Mouse (Mus musculus) gastrocnemius, adult 8-10 months (tissue): ENCODE results near the gene Slc17a8. TPM values are rescaled to one million over a fixed set of nuclear protein-coding genes. Genes with fewer than 3 reads are reported as not detected.
"Not testable (repeated sequence)": the region's sequence is repeated elsewhere in the genome, so short reads cannot be mapped to it uniquely, and the experiment has no call there.

Experiments
- DNase-seq, 2 experiments: peaks; one replicate each; pipeline ENCODE4 v3.0.0; 2022; ENCODE audit warnings: low spot score in 2 of 2
- total RNA-seq, 4 experiments: library from RNA; stranded (reverse); gene quantifications; 2 replicates each; pipeline ENCODE4 v1.2.4; 2022

The Slc17a8 gene
- not detected for total RNA-seq

- no peak for DNase-seq
Measured at GRCm38 (mm10) chr10:89621129-89621528, at the start of gene Slc17a8. Gene Slc17a8, minus strand, starts transcription at chr10:89621253.

DNA sequence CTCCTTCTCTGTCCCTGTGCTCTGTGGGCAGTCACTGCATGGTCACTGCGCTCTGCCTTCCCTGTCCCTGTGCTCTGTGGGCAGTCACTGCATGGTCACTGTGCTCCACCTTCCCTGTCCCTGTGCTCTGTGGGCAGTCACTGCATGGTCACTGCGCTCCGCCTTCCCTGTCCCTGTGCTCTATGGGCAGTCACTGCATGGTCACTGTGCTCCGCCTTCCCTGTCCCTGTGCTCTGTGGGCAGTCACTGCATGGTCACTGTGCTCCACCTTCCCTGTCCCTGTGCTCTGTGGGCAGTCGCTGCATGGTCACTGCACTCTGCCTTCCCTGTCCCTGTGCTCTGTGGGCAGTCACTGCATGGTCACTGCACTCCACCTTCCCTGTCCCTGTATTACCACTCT lies 49.3 kb upstream of the Slc17a8 start:
- DNase-seq, result not testable (repeated sequence)

GRCm38 (mm10) chr10:89667571-89667970 lies 46.5 kb upstream of the Slc17a8 start:
- DNase-seq, result no peak

DNA sequence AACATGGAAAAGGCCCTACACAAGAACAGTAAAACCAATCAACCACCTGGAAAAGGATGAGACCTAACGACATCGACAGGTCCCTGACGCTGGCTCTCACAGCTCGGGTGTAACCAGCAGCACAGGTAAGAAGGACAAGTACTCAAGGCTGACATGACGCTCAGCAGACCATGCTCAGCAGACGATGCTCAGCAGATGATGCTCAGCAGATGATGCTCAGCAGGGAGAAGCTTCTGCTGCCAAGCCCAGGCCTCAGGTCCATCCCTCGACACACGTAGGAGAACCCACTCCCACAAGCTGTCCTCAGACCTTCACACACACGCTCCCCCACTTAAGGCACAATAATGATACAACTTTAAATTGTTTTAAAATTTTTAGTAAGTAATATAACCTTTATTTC lies 44.6 kb upstream of the Slc17a8 start:
- no peak for DNase-seq

DNA sequence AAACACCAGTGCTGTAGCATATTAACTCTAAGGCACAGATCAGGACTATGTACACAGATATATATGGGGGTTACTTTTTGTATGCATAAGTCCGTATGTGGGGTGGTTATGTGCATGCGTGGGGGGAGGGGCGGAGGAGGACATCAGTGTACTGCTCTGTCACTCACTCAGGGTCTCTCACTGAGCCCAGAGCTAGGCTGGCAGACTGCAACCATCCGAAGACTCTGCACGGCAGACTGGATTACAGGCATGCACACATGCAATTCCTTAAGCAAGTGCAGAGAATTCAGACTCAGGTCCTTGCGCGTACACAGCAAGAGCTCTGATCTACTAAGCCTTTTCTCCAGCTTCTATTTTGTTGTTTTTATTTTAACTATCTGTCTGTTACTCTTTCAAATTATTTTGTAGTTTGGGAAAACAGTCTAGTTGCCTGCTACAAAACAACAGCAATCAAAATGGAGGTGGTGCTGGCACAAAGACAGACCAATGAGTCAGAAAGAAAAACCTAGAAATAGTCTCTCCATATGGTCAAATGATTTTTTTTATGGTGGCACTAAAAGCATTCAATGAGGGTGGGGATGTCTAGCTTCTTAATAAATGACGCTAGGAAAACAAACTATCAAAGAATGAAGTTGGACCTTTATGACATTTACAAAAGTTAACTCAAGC lies 44.1 kb upstream of the Slc17a8 start:
- no peak for DNase-seq

- DNase-seq, result no peak
Measured at GRCm38 (mm10) chr10:89656366-89656765, 35.3 kb upstream of the Slc17a8 start.

DNA sequence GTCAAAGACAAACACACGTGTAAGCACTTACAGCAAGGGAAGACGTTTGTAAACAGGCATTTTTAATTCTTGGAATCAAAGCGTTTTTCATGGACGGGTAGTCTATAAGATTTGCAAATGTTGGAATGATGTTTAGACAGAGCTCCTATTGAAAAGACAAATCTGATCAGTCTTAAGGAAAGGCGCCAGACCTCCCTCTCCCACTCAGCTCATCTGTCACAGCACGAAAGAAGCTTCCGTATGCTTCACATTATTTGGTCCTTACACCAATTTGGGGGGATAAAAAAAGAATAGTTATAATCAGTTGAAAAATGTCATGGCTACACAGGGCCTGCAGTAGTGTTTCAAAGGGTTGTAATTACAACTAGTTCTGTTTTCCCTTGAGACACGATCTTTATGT lies 31.9 kb upstream of the Slc17a8 start:
- no peak for DNase-seq

DNA sequence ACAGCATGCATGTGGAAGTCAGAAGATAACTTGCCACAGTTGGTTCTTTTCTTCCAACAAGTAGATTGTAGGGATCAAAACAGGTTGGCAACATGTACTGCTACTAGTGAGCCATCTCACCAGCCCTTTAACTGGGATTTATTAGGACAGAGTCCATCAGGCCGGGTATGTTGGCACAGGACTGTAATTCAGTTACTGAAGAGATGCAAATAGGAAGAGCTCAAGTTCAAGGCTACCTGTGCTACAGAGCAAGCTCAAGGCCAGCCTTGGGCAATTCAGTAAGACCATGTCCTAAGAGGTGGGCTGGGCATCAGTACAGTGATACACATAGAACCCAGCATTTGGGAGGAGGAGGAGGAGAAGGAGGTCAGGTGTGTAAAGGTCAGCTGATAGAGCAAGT lies 30.6 kb upstream of the Slc17a8 start:
- no peak for DNase-seq

GRCm38 (mm10) chr10:89646918-89647317 lies 25.9 kb upstream of the Slc17a8 start:
- DNase-seq, result no peak

- DNase-seq, result no peak
Measured at GRCm38 (mm10) chr10:89637001-89637400, 15.9 kb upstream of the Slc17a8 start.

- no peak for DNase-seq
Measured at GRCm38 (mm10) chr10:89635018-89635417, 14.0 kb upstream of the Slc17a8 start.

- no peak for DNase-seq
Measured at GRCm38 (mm10) chr10:89633736-89634426, 12.8 kb upstream of the Slc17a8 start.

DNA sequence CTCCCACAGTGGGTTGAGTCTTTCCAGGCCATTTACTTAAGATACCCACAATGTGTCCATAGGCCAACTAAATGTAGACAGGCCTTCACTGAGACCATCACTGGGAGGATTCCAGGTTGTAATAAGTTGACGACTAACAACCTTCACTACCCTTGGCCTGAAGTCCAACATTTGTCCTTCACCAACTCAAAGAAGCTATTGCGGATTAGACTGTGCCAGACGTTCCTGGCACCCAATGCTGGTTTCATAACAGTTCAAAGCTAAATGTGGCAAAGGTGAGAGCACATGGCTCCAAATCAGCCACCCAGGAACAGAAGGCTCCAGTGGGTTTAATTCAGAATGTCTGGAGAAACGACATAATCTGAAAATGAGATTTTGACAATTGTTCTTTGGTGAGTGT lies 12.1 kb upstream of the Slc17a8 start:
- DNase-seq, result no peak

DNA sequence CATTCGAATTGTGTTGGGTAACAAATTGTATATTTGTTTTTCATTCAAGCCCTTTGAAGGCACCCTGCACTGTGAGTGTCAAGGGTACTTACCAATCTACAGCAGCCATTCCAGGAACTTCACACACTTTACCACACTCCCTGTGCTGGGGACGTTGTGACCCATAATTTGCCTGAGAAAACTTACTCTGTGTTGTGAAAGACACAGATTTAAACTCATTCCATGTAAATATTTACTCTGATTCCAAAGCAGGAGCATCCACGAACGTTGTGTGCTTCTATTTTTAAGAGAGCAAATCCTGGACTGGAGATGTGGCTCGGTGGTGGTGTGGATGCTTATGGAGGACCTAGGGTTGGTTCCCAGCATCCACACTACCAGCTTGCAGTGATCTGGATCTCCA lies 10.8 kb upstream of the Slc17a8 start:
- DNase-seq, result no peak

GRCm38 (mm10) chr10:89630564-89630963 lies 9.5 kb upstream of the Slc17a8 start:
- DNase-seq, result no peak

GRCm38 (mm10) chr10:89630052-89630451 lies 9.0 kb upstream of the Slc17a8 start:
- no peak for DNase-seq

DNA sequence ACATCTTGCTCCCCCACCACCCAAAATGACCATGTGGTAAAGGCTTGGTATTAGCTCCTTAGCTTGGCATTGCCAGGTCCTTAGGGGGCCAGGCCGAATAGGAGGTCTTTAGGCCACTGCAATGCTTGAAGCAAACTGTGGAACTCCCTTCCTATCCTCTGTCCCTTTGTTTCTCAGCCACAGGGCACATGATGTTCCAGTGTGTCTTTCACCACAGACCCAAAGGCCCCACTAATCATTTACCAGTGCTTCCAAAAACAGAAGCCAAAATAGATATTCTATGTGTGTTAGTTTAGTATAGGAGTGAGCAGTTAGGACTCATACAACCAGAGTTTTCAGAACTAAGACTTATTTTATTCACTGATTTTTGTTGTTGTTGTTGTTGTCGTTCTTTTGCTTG lies 5.7 kb upstream of the Slc17a8 start:
- DNase-seq, result no peak

DNA sequence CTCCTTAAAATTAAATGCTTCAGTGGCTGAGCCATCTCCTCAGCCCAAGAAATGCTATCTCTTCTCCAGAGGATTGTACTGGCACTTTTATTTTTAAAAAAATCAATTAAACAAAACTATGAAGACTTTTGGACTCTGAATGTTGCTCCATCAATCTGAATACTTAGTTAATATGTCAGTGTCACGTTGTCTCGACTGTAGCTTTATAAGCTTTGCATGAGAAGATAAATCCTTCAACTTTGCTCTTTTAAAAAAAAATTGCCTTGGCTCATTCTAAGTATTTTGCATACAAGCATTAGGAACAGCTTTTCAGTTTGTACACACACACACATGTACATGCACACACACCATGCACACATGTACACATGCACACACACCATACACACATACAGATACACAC lies 3.1 kb upstream of the Slc17a8 start:
- no peak for DNase-seq

- no peak for DNase-seq
Measured at GRCm38 (mm10) chr10:89599311-89599710, 21.7 kb downstream of the Slc17a8 start.

GRCm38 (mm10) chr10:89597275-89597674 lies 23.8 kb downstream of the Slc17a8 start:
- no peak for DNase-seq

- no peak for DNase-seq
Measured at GRCm38 (mm10) chr10:89595935-89596334, 25.1 kb downstream of the Slc17a8 start.

DNA sequence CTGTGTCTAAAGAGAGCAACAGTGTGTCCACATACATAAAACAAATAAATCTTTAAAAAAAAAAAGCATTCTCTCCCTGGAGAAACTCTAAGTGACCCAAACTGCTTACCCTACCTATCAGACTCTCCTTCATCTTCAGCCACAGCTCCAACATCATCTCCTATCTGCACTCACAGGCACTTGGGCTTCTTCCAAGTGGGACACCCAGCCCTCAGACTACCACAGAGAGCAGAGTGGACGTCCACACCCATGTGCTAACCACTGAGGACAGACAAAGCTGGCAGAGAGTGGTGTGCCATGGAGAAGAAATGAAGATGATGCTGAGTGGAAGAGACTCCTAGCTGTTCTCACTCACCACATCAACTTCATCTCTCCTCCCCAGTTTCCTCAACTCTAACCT lies 25.5 kb downstream of the Slc17a8 start:
- no peak for DNase-seq

GRCm38 (mm10) chr10:89594309-89594708 lies 26.7 kb downstream of the Slc17a8 start:
- no peak for DNase-seq
